Mouse (Mus musculus): ENCODE measurements around the gene Hist2h4. TPM values are rescaled to one million over a fixed set of nuclear protein-coding genes. Genes with fewer than 3 reads are reported as not detected.

The Hist2h4 gene
- polyA plus RNA-seq (2014; fragmentation: Nextera tagmentation; extraction: Ambion mirVana) = 11.3 and 16.6 TPM in 2 replicates

DNA sequence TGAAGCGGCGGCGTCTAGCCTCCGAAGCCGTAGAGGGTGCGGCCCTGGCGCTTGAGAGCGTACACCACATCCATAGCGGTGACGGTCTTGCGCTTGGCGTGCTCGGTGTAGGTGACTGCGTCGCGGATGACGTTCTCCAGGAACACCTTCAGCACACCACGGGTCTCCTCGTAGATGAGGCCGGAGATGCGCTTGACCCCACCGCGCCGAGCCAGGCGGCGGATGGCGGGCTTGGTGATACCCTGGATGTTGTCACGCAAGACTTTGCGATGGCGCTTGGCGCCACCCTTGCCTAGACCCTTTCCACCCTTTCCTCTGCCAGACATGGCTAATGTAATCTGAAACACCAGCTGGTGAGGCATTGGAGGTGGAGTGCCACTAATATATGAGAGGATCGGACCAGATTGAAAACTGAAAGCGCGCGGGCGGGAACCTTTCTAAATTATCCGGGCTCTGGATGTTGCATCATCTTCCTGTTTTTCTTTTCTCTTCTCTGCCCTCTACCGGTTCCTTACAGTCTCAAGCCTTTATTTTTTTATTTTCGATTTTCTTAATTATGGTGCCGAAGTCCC lies at the start of gene Hist2h4:
TSS of gene Hist2h4 (minus strand) at position 333 of the 572 bp plus-strand sequence.
- under 1% methylated on average over 40 of the region's 40 CpGs for WGBS
- DNase-seq = peak; percentile 99

DNA sequence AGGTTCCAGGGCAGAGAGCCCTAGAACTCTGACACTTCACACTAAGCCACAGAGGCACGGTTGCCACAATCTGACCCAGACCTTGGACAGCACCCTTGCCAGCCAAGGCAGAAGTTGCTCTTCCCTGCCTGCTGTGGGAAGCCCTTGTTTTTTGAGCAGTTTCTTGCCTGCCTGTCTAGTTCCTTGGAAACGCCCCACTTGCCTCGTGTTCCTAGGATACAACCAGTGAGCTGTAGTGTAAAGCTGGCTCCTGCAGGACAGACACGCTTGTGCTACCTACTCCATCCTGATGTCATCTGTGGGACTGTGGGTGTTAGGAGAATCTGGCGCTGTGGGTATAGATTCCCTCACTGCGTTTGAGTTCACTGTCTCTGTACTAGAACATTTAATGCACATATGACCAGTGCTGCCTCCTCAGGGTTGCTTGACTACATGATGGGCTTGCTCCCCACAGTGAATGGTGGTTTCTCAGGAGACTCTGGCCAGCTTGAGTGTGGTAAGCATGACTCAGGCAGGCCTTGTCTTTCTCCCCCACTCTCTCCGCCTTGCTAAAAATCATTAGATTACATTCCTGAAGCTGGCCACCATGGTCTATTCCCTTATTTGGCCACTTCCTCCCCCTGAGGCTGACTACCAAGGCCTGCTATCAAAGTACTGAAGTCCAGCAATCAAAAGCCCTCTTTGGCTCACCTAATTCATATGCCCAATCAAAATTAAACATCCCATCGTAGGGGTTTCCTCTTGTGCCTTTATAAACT lies 49.4 kb upstream of the Hist2h4 start:
- Histone ChIP-seq H3K27me3 (ENCODE audit: insufficient read depth, low read length) (no peaks in the 10 kb centered on the region; the same call in 1 of the 2 replicates), H3K9ac (no peak overlapping the region), H3K36me3 (ENCODE audit: insufficient read depth) (no peaks in the 10 kb centered on the region), H3K27ac (ENCODE audit: low read depth) (no peak overlapping the region), H3K9me3 (ENCODE audit: low read depth, low read length) (no peaks in the 10 kb centered on the region), H3K4me3 (ENCODE audit: low read depth, low read length) (no peak overlapping the region), H3K4me2 (no peak overlapping the region), H3K4me1 (ENCODE audit: insufficient read depth) (no peaks in the 10 kb centered on the region)
- no peak for TF ChIP-seq CTCF (IDR thresholded peaks at IDR 0.05; ENCODE audit: low read depth)
- peak; percentile 34 for DNase-seq
- 54% methylated on average over 8 of the region's 8 CpGs for WGBS
- ATAC-seq (ENCODE audit: insufficient read depth) = no peak

More for the DNA sequence above, at the start of gene Hist2h4:
- no peaks in the 10 kb centered on the region for H3K36me3 ChIP-seq (ENCODE audit: insufficient read depth)
- H3K4me1 ChIP-seq (ENCODE audit: insufficient read depth) = peaks cover 9% of the 10 kb centered on the region
- no peaks in the 10 kb centered on the region for H3K27me3 ChIP-seq (ENCODE audit: insufficient read depth, low read length)
- TF ChIP-seq CTCF (IDR thresholded peaks at IDR 0.05; ENCODE audit: low read depth) = peak; percentile 50
- H3K9ac ChIP-seq = peak within 1 kb of the TSS; percentile 80
- peak; percentile 89 for ATAC-seq (ENCODE audit: insufficient read depth)
- no peaks in the 10 kb centered on the region for H3K9me3 ChIP-seq (ENCODE audit: low read depth, low read length)
- H3K4me3 ChIP-seq (ENCODE audit: low read depth, low read length) = peak within 1 kb of the TSS; percentile 60
- peak within 1 kb of the TSS; percentile 85 for H3K4me2 ChIP-seq
- peak within 1 kb of the TSS; percentile 99 for H3K27ac ChIP-seq (ENCODE audit: low read depth)

DNA sequence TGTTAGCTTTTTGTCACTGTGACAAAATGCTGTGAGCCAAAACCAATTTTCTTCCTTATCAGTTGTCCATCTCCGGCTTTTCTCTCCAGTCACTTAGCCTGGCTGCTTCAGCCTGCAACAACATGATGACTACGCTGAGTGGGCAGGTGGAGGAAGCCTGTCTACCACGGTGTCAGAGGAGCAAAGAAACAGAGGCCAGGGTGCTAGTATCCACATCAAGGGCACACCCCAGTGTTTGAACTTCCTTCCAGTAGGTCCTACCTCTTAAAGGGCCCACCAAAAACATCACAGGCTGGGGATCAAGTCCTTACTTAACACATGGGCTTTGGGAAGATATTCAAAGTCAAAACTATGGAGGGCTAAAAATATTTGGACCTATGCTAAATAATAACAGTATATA lies 46.3 kb upstream of the Hist2h4 start:
- H3K27ac ChIP-seq (ENCODE audit: low read depth) = no peak overlapping the region
- 45% methylated on average over 3 of the region's 3 CpGs for WGBS
- DNase-seq (no peak), ATAC-seq (ENCODE audit: insufficient read depth) (no peak)
- H3K4me2 ChIP-seq = no peak overlapping the region
- no peak overlapping the region for H3K9ac ChIP-seq
- no peaks in the 10 kb centered on the region; the same call in 1 of the 2 replicates for H3K27me3 ChIP-seq (ENCODE audit: insufficient read depth, low read length)
- no peaks in the 10 kb centered on the region for H3K36me3 ChIP-seq (ENCODE audit: insufficient read depth)
- H3K9me3 ChIP-seq (ENCODE audit: low read depth, low read length) = no peaks in the 10 kb centered on the region
- H3K4me3 ChIP-seq (ENCODE audit: low read depth, low read length) = no peak overlapping the region
- H3K4me1 ChIP-seq (ENCODE audit: insufficient read depth) = no peaks in the 10 kb centered on the region
- TF ChIP-seq CTCF (IDR thresholded peaks at IDR 0.05; ENCODE audit: low read depth) = no peak

DNA sequence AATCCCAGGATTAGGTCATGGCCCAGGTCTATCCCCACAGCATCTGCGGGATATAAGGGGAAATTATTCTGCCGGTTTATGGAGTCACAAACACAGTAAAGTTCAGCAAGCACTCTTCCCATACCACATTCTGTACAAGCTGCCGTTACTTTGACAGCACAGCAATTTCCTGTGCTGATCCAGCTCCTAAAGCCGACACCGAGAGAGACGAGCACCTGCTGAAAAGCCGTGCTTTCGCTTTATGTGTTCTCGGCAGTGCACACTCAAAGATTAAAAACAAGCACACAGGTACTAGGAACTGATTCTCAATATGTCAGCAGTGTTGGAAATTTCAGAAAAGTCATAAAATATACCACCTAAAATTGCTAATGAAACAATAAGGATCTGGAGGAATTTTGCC lies 43.4 kb upstream of the Hist2h4 start:
- ATAC-seq (ENCODE audit: insufficient read depth) (no peak), DNase-seq (no peak)
- WGBS = 68% methylated on average over 9 of the region's 9 CpGs

DNA sequence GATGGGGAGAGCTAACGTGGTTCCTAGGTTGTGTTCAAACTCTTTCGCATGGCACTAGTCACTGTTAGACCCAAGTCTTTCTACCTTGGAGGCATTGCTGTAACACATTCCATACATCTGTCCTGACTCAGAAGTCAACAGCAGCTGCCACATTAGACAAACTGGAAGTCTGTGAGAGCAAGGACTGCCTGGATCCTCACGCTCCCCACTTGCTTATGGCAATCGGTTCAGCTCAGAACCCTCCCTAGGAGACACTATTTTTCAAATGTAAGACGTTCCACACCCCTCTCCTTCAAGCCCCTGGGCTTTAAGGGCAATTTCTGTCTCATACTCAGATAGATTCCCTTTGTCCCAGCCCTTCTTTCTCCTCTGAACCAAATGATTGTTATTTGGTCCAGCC lies 39.0 kb upstream of the Hist2h4 start:
- Histone ChIP-seq H3K4me3 (ENCODE audit: low read depth, low read length) (no peak overlapping the region), H3K4me1 (ENCODE audit: insufficient read depth) (no peaks in the 10 kb centered on the region), H3K27ac (ENCODE audit: low read depth) (no peak overlapping the region), H3K4me2 (no peak overlapping the region), H3K9me3 (ENCODE audit: low read depth, low read length) (no peaks in the 10 kb centered on the region), H3K9ac (no peak overlapping the region), H3K27me3 (ENCODE audit: insufficient read depth, low read length) (no peaks in the 10 kb centered on the region), H3K36me3 (ENCODE audit: insufficient read depth) (no peaks in the 10 kb centered on the region)
- ATAC-seq (ENCODE audit: insufficient read depth) (no peak), DNase-seq (no peak)
- WGBS = 78% methylated on average over 5 of the region's 5 CpGs
- TF ChIP-seq CTCF (IDR thresholded peaks at IDR 0.05; ENCODE audit: low read depth) = no peak

More for the DNA sequence above, 43.4 kb upstream of the Hist2h4 start:
- Histone ChIP-seq H3K4me1 (ENCODE audit: insufficient read depth) (no peaks in the 10 kb centered on the region), H3K27ac (ENCODE audit: low read depth) (no peak overlapping the region), H3K27me3 (ENCODE audit: insufficient read depth, low read length) (no peaks in the 10 kb centered on the region), H3K9ac (no peak overlapping the region), H3K4me2 (no peak overlapping the region), H3K4me3 (ENCODE audit: low read depth, low read length) (no peak overlapping the region), H3K9me3 (ENCODE audit: low read depth, low read length) (no peaks in the 10 kb centered on the region), H3K36me3 (ENCODE audit: insufficient read depth) (no peaks in the 10 kb centered on the region)
- no peak for TF ChIP-seq CTCF (IDR thresholded peaks at IDR 0.05; ENCODE audit: low read depth)

DNA sequence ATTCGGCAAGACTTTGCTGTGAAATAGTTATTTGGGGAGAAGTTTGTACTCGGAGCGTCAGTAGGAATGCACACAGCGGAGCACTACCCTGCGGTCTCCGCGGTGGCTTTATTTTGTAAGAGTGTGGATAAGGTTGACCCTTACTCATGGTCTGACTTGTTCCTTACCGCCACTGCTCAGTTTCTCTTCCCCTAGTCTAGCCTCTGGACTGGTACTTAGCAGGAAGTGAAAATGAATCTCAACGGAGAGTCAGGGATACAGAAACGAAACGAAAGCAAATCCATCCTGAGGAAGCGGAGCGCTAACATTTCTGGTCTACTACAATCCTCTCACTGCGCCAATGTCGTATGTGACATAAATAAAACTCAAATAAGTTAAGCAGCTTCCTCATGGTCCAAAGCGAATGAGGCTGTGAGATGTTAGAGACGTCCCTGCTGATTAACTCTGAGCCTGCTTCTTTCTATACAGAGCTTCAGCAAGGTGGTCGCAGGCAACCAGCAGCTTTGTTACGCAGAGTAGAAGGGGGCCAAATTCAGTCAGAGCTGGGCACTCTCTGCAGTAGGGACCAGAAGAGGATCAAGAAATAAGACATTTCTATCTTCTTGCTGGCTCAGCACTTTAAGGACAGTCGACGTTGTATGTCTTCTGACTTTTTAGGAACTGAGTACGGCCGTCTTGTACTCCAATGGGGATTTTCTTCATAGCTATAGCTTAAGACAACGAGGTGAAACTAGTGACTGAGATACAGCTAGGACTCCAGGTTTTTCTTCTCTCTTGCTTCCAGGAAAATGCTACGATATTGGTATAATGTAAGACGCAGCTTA lies 37.8 kb upstream of the Hist2h4 start:
- peak overlapping the region; percentile 32 for H3K4me2 ChIP-seq
- no peaks in the 10 kb centered on the region for H3K9me3 ChIP-seq (ENCODE audit: low read depth, low read length)

DNA sequence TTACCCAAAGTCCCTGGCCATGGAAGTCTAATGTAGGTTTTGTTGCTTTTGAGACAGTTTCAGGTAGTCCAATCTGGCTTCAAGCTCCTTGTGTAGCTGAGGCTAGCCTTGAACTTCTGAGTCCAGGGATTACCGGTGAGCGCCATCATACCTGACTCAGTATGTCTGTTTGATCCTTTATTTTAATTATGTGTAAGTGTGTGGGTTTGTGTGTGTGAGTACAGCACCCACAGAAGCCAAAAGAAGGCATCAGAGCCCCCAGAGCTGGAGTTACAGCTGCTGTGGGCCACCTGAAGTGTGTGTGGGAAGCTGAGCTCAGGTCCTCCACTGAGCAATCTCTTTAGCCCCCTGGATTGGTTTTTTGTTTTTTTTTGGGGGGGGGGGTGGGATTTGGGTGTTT lies 36.5 kb upstream of the Hist2h4 start:
- 93% methylated on average over 2 of the region's 2 CpGs for WGBS
- DNase-seq = no peak
- Histone ChIP-seq H3K9me3 (ENCODE audit: low read depth, low read length) (no peaks in the 10 kb centered on the region), H3K27me3 (ENCODE audit: insufficient read depth, low read length) (no peaks in the 10 kb centered on the region), H3K4me3 (ENCODE audit: low read depth, low read length) (no peak overlapping the region), H3K4me2 (no peak overlapping the region), H3K27ac (ENCODE audit: low read depth) (no peak overlapping the region), H3K36me3 (ENCODE audit: insufficient read depth) (no peaks in the 10 kb centered on the region), H3K9ac (no peak overlapping the region), H3K4me1 (ENCODE audit: insufficient read depth) (no peaks in the 10 kb centered on the region)
- no peak for TF ChIP-seq CTCF (IDR thresholded peaks at IDR 0.05; ENCODE audit: low read depth)
- ATAC-seq (ENCODE audit: insufficient read depth) = no peak

More for the DNA sequence above, 37.8 kb upstream of the Hist2h4 start:
- no peaks in the 10 kb centered on the region for H3K4me1 ChIP-seq (ENCODE audit: insufficient read depth)
- TF ChIP-seq CTCF (IDR thresholded peaks at IDR 0.05; ENCODE audit: low read depth) = no peak
- peak overlapping the region; percentile 20 for H3K4me3 ChIP-seq (ENCODE audit: low read depth, low read length)
- 59% methylated on average over 26 of the region's 26 CpGs for WGBS
- H3K36me3 ChIP-seq (ENCODE audit: insufficient read depth) = no peaks in the 10 kb centered on the region
- H3K9ac ChIP-seq = no peak overlapping the region
- ATAC-seq (ENCODE audit: insufficient read depth) = no peak
- no peaks in the 10 kb centered on the region for H3K27me3 ChIP-seq (ENCODE audit: insufficient read depth, low read length)
- DNase-seq = peak; percentile 25
- no peak overlapping the region for H3K27ac ChIP-seq (ENCODE audit: low read depth)
